Mouse (Mus musculus) ES-E14 (cell line): ENCODE measurements around the gene Fgfr1op. TPM values are rescaled to one million over a fixed set of nuclear protein-coding genes. Genes with fewer than 3 reads are reported as not detected.

Experiments used
- DNase-seq: peaks from one replicate; pipeline ENCODE4 v3.0.0-alpha.2; 2013; ENCODE audit warnings: low read depth, low spot score
- H3K27ac ChIP-seq: 2 replicates; pipeline ENCODE4 v1.5.1; 2012; ENCODE audit warnings: low read depth, mild to moderate bottlenecking, low read length, moderate library complexity, mixed read lengths; ENCODE audit not compliant: poor library complexity, insufficient read depth, severe bottlenecking
- H3K36me3 ChIP-seq: 2 replicates; pipeline ENCODE4 v1.6.1; 2012; ENCODE audit warnings: mild to moderate bottlenecking, low read length, moderate library complexity, mixed read lengths; ENCODE audit not compliant: control insufficient read depth, poor library complexity, insufficient read depth, severe bottlenecking
- H3K4me1 ChIP-seq, 2 experiments: fragments of 150-350 bp in 1 of 2; sonication (generic) in 1 of 2; 2 replicates each; pipeline ENCODE4 v1.6.1; 2012; ENCODE audit warnings: low read length in 2 of 2, mild to moderate bottlenecking in 1 of 2, mixed read lengths in 1 of 2; ENCODE audit not compliant: control insufficient read depth in 2 of 2, insufficient read depth in 2 of 2, poor library complexity in 1 of 2
- H3K4me3 ChIP-seq, 2 experiments: fragments of 150-350 bp in 1 of 2; sonication (generic) in 1 of 2; 2 replicates each; pipeline ENCODE4 v1.5.1; 2012; ENCODE audit warnings: low read length in 2 of 2, low read depth in 1 of 2, mild to moderate bottlenecking in 1 of 2, mixed read lengths in 1 of 2; ENCODE audit not compliant: insufficient read depth in 1 of 2, poor library complexity in 1 of 2, severe bottlenecking in 1 of 2
- H3K9ac ChIP-seq: 2 replicates; pipeline ENCODE4 v1.6.1; 2012; ENCODE audit warnings: low read depth, mild to moderate bottlenecking, low read length, mixed read lengths; ENCODE audit not compliant: poor library complexity, insufficient read depth, severe bottlenecking
- H3K9me3 ChIP-seq: fragments of 150-350 bp; sonication (generic); 2 replicates; pipeline ENCODE4 v1.6.1; 2012; ENCODE audit warnings: low read depth, mild to moderate bottlenecking, low read length; ENCODE audit not compliant: control insufficient read depth, insufficient read depth
- CHD2 ChIP-seq: IDR thresholded peaks from 2 replicates; pipeline ENCODE4 v1.6.1; 2014; ENCODE audit warnings: mild to moderate bottlenecking, low read depth, low read length, inconsistent platforms
- HCFC1 ChIP-seq: IDR thresholded peaks from 2 replicates; pipeline ENCODE4 v1.6.1; 2012; ENCODE audit warnings: low read length, inconsistent platforms, borderline replicate concordance; ENCODE audit not compliant: insufficient read depth
- MAFK ChIP-seq: IDR thresholded peaks from 2 replicates; pipeline ENCODE4 v1.6.1; 2014; ENCODE audit warnings: mild to moderate bottlenecking, low read depth, low read length, inconsistent platforms; ENCODE audit not compliant: insufficient read depth
- ZC3H11A ChIP-seq: IDR thresholded peaks from 2 replicates; pipeline ENCODE4 v1.6.1; 2012; ENCODE audit warnings: low read depth, mild to moderate bottlenecking, inconsistent platforms, low read length, borderline replicate concordance
- ZNF384 ChIP-seq: IDR thresholded peaks from 2 replicates; pipeline ENCODE4 v1.6.1; 2012; ENCODE audit warnings: low read depth, low read length, inconsistent platforms
- in situ Hi-C, 2 experiments: fragments of 600-800 bp; cut with MboI; formaldehyde crosslinking; loops; one replicate each; pipeline ENCODE4 v1.15.1; 2025; ENCODE audit warnings: low sequenced_read_pairs in 2 of 2, inconsistent platforms in 1 of 2; ENCODE audit not compliant: unreplicated experiment in 2 of 2
- total RNA-seq: library from RNA; depleted of rRNA; stranded (reverse); fragments of 300-350 nt; gene quantifications from 2 replicates; pipeline ENCODE4 v1.2.3, GENCODE M21; 2012

Gene Fgfr1op
- total RNA-seq, 1 experiment = 32.8 TPM

DNA sequence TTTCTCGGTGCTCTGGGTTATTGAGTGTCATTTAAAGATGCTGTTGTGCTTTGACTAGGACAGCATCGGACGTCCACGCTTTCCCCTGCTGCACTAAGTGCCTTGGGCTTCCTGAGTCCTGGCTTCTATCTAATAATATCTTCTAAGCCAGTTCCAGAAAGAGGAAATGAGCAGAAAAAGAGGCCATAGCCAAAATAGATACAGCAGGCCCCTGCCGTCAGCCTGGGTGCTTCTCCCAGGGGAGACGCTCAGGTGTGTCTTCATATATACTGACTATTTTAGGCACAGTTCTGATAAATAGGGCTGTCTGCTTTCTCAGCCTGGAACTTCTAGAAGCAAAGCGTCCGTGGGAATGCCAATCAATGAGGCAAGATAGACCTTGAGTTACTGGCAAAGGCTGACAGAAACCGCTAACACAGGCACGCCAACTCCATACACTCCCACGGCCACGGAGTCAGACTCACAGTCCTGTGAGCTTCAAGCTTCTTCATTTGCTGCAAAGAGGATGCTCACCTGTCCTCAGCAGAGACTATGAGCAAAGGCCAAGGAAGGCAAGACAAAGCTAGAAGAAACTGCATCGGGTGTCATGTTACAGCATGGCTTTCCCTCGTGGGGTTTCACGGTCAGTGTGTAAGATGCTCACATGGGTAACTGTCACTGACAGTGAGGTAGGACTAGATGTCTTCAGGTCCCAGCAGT, 72.9 kb downstream of the Fgfr1op start:
- no peak overlapping the region for H3K9ac ChIP-seq
- H3K27ac ChIP-seq = no peak overlapping the region
- H3K4me1 ChIP-seq = peaks cover 0 to 34% of the 10 kb centered on the region in 2 experiments; a peak in 2 of 4 replicates
- no peaks in the 10 kb centered on the region for H3K36me3 ChIP-seq
- in situ Hi-C loops = no loop called here
- H3K4me3 ChIP-seq = no peak overlapping the region
- no peaks in the 10 kb centered on the region for H3K9me3 ChIP-seq
- no peak for TF ChIP-seq ZNF384
- TF ChIP-seq ZC3H11A = no peak
- no peak for TF ChIP-seq CHD2
- TF ChIP-seq MAFK = no peak
- no peak for TF ChIP-seq HCFC1
- DNase-seq = no peak

DNA sequence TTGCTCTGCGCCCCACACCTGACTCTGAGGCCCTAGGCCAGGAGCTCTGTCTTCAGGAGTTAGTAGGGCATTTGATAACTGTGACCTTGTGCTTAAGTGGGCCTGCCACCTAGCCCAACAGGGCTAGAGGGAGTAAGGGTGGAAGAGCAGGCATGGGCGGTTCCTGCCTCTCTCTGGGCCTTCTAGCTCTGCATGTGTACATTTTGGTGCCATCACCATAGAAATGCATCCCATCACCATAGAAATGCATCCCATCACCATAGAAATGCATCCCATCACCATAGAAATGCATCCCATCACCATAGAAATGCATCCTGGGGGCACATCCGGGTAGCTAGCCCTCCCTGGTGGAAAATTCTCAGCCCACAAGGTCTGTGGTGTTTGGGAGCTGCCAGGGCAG, 74.3 kb downstream of the Fgfr1op start:
- Histone ChIP-seq H3K4me3 (no peak overlapping the region), H3K36me3 (no peaks in the 10 kb centered on the region), H3K27ac (no peak overlapping the region), H3K9ac (no peak overlapping the region), H3K9me3 (no peaks in the 10 kb centered on the region), H3K4me1 (peaks cover 0 to 32% of the 10 kb centered on the region in 2 experiments; a peak in 2 of 4 replicates)
- TF ChIP-seq CHD2 = no peak
- no peak for TF ChIP-seq ZNF384
- TF ChIP-seq MAFK = no peak
- TF ChIP-seq HCFC1 = no peak
- no peak for TF ChIP-seq ZC3H11A
- DNase-seq = no peak
- in situ Hi-C loops = no loop called here

DNA sequence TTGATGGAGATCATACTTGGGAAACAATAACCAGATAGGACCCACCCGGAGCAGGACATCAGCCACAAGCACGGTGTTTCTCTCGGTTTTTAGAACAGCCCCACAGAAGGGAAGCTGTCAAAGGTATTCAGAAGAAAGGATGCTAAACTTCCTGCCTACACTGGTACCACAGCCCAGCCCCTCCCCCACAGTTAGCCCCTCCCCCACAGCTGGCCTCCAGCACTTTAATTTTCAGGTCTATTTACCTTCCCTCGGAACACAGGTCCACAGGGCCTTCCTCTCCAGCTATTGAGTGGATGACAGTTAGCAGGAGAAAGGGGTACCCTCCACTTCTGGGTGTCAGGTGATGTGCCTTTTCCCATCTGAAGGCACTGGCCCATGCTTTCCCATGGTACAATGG, 75.2 kb downstream of the Fgfr1op start:
- no peak for DNase-seq
- H3K9ac ChIP-seq = no peak overlapping the region
- in situ Hi-C loops = no loop called here
- TF ChIP-seq ZNF384 = no peak
- TF ChIP-seq HCFC1 = no peak
- no peak for TF ChIP-seq CHD2
- TF ChIP-seq ZC3H11A = no peak
- no peak for TF ChIP-seq MAFK
- H3K9me3 ChIP-seq = no peaks in the 10 kb centered on the region
- H3K36me3 ChIP-seq = no peaks in the 10 kb centered on the region
- H3K27ac ChIP-seq = no peak overlapping the region; the same call in 1 of the 2 replicates
- no peak overlapping the region for H3K4me3 ChIP-seq
- peaks cover 0 to 32% of the 10 kb centered on the region in 2 experiments; a peak in 2 of 4 replicates for H3K4me1 ChIP-seq

DNA sequence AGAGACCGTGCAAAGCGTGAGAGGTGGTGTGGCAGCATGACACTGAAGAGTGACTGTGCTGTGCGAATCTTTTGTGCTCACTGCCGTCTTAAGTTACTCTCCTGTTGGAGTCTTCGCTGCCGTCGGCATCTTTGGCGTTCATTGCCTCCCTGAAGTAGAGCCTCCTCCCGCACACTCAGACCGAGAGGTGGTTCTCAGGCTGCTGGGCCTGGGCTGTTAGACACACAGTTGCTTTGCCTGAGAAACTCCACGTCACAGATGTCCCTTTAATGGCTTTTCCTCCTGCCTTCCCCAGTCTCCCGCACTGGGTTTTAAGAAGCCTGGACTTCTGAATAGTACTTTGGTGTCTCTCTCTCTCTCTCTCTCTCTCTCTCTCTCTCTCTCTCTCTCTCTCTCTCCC, 76.3 kb downstream of the Fgfr1op start:
- no peak overlapping the region for H3K27ac ChIP-seq
- H3K4me1 ChIP-seq = peaks cover 0 to 32% of the 10 kb centered on the region in 2 experiments; a peak in 2 of 4 replicates
- TF ChIP-seq MAFK = no peak
- no peak for DNase-seq
- no peaks in the 10 kb centered on the region for H3K9me3 ChIP-seq
- no peaks in the 10 kb centered on the region for H3K36me3 ChIP-seq
- H3K9ac ChIP-seq = no peak overlapping the region
- in situ Hi-C loops = no loop called here
- no peak overlapping the region for H3K4me3 ChIP-seq

DNA sequence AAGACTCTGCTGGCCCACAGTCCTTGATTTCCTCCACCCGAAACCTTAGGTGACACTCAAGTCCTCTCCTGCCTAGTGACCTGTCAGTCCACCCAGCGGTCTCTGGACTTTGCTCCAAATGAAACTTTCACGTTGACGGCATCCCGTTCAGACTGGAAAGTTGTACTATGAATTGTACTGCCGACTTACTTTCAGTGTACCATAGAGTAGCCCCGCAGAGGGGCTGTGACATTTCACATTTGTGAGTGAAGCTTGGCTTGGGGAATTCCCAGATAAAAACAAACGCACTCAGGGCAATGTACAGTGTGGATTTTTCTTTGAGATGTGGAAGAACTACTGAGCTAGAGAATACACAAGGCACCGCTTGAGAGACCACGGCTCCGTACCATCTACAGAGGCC, 76.9 kb downstream of the Fgfr1op start:
- in situ Hi-C loops = no loop called here
- DNase-seq = no peak
- H3K4me1 ChIP-seq = peaks cover 0 to 32% of the 10 kb centered on the region in 2 experiments; a peak in 2 of 4 replicates
- H3K36me3 ChIP-seq = no peaks in the 10 kb centered on the region
- TF ChIP-seq MAFK (no peak), ZNF384 (no peak)
- no peak overlapping the region for H3K9ac ChIP-seq
- no peak overlapping the region for H3K27ac ChIP-seq
- H3K9me3 ChIP-seq = no peaks in the 10 kb centered on the region
- H3K4me3 ChIP-seq = no peak overlapping the region
